Mouse (Mus musculus) kidney, adult 2 months (tissue): Measurements from ENCODE around the gene Exosc2.

ENCODE experiments used
- CTCF ChIP-seq: fragments of 200-500 bp; conservative IDR thresholded peaks from 2 replicates; pipeline ENCODE4 v1.5.1; 2011; ENCODE audit warnings: low read depth, mild to moderate bottlenecking, control low read depth, low read length, moderate library complexity, mixed read lengths; ENCODE audit not compliant: insufficient read depth, insufficient read length
- POLR2A ChIP-seq: fragments of 200-500 bp; IDR thresholded peaks from one replicate; pipeline ENCODE4 v1.6.1; 2011; ENCODE audit warnings: low read depth, low read length, control low read depth

DNA sequence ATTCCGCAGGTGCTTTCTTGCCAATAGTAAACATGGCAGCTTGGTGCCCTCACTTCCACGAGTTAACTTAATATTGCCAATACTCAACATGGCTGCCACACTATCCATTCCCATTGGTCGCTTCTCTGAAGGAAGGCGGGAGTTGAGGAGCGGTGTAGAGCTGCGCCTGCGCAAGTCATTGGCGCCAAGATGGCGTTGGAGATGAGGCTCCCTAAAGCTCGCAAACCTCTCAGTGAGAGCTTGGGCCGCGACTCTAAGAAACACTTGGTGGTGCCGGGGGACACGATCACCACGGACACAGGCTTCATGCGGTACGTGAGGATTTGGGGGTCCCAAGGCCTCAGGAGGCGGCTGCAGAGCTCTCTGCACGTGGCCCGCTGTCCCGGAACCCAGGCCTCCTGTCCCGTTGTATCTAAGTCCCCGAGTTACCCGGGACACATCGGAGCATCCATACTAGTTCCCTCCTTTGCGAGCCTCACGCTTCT, at the start of gene Exosc2:
- TF ChIP-seq POLR2A (peak; percentile 89), CTCF (no peak)
